Mouse (Mus musculus) testis, adult 2 months (tissue): ENCODE data around the gene Osgin1.

Source experiments
- CTCF ChIP-seq: fragments of 200-500 bp; IDR thresholded peaks from 2 replicates; pipeline ENCODE4 v1.5.1; 2012; ENCODE audit warnings: low read depth, mild to moderate bottlenecking, inconsistent platforms, low read length, moderate library complexity; ENCODE audit not compliant: control insufficient read depth, insufficient read depth, insufficient replicate concordance
- POLR2A ChIP-seq: fragments of 200-500 bp; IDR thresholded peaks from 2 replicates; pipeline ENCODE4 v1.6.1; 2012; ENCODE audit warnings: low read depth, mild to moderate bottlenecking, inconsistent platforms, low read length, moderate library complexity; ENCODE audit not compliant: control insufficient read depth

DNA sequence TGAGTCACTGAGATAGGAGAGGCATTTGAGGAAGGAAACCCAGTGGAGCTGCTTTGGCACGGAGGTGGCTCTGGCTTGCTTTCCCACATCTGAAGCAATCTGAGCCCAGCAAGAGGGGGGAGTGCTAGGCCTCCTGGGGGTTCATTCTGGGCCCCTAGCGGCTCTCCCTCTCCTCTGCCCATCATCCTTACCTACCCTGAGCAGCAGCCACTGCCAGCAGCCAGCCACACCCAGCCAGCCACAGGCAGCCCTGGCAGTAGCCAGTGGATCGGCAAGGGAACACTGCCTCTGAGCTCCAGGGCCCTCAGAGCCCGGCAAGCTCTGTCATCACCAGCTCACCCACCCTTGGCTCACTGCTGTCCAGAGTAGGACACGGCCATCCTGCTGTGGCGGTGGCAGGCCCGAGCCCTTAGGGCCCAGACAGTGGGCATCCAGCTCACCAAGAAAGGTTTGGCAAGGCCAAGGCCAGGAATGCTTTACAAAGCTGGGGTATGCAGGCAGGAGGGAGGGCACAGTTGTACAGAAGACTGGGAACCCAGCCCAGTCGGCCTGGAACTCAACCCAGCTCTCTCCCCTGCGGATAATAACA lies 11.7 kb upstream of the Osgin1 start:
- no peak for TF ChIP-seq POLR2A
- no peak for TF ChIP-seq CTCF
